Mouse (Mus musculus) forebrain, embryonic 16.5 days (tissue): ENCODE data around the gene Mlec. TPM values are rescaled to one million over a fixed set of nuclear protein-coding genes. Genes with fewer than 3 reads are reported as not detected.

Source experiments
- ATAC-seq: fragments of 200-750 bp; cut with Nextera tagmentation; 2 replicates; pipeline ENCODE4 v1.8.0; 2017; ENCODE audit warnings: mild to moderate bottlenecking, moderate library complexity
- H3K27ac ChIP-seq: fragments of 300-500 bp; sonication (generic); 2 replicates; pipeline ENCODE4 v1.5.1; 2014; ENCODE audit warnings: low read length, control low read depth
- H3K27me3 ChIP-seq: fragments of 300-500 bp; sonication (generic); replicated peaks from 2 replicates; pipeline ENCODE4 v1.6.1; 2014; ENCODE audit warnings: low read length; ENCODE audit not compliant: control insufficient read depth, insufficient read depth
- H3K36me3 ChIP-seq: fragments of 300-500 bp; sonication (generic); 2 replicates; pipeline ENCODE4 v1.6.1; 2014; ENCODE audit not compliant: control insufficient read depth, insufficient read depth
- H3K4me1 ChIP-seq: fragments of 300-500 bp; sonication (generic); replicated peaks from 2 replicates; pipeline ENCODE4 v1.6.1; 2014; ENCODE audit warnings: low read length; ENCODE audit not compliant: control insufficient read depth, insufficient read depth
- H3K4me2 ChIP-seq: fragments of 300-500 bp; sonication (generic); 2 replicates; pipeline ENCODE4 v1.6.1; 2014; ENCODE audit warnings: mild to moderate bottlenecking, low read length, control low read depth
- H3K4me3 ChIP-seq: fragments of 300-500 bp; sonication (generic); replicated peaks from 2 replicates; pipeline ENCODE4 v1.5.1; 2014; ENCODE audit warnings: mild to moderate bottlenecking, low read length, control low read depth
- H3K9ac ChIP-seq: fragments of 300-500 bp; sonication (generic); replicated peaks from 2 replicates; pipeline ENCODE4 v1.6.1; 2014; ENCODE audit warnings: low read depth, low read length, control low read depth
- H3K9me3 ChIP-seq: fragments of 300-500 bp; sonication (generic); 2 replicates; pipeline ENCODE4 v1.6.1; 2016; ENCODE audit warnings: low read length; ENCODE audit not compliant: control insufficient read depth
- WGBS: fragments of 180-500 bp; shearing (Covaris S2); extraction: QIAGEN DNeasy Blood & Tissue Kit; methylation state at CpG from one replicate; pipeline ENCODE4 v1.1.7; 2014; 5-methylcytosine and 5-hydroxymethylcytosine counted together
- polyA plus RNA-seq: library from polyadenylated mRNA; unstranded; fragments of >200 nt; fragmentation: Nextera tagmentation; extraction: Ambion mirVana; gene quantifications from 2 replicates; pipeline ENCODE4 v1.2.1, GENCODE M21; 2015

Mlec gene
- polyA plus RNA-seq, 1 experiment from 2014 or later, result 21.1 TPM

GRCm38 (mm10) chr5:115134234-115135165 lies 23.5 kb downstream of the Mlec start, which contains the start of gene Unc119b:
TSS of gene Unc119b (minus strand) at chr5:115134975.
- peaks cover 16% of the 10 kb centered on the region for H3K4me1 ChIP-seq
- H3K27me3 ChIP-seq, result no peaks in the 10 kb centered on the region
- ATAC-seq, result peak; percentile 96

GRCm38 (mm10) chr5:115133358-115134066 lies 24.5 kb downstream of the Mlec start:
- Histone ChIP-seq H3K9me3 (no peaks in the 10 kb centered on the region), H3K9ac (peak overlapping the region; percentile 4; the same call in 1 of the 2 replicates), H3K27ac (no peak overlapping the region), H3K4me3 (peak overlapping the region; percentile 87), H3K27me3 (no peaks in the 10 kb centered on the region), H3K4me2 (peak overlapping the region; percentile 79), H3K4me1 (peaks cover 16% of the 10 kb centered on the region), H3K36me3 (no peaks in the 10 kb centered on the region; the same call in 1 of the 2 replicates)
- ATAC-seq, result no peak
- 57% methylated on average over 6 of the region's 6 CpGs for WGBS

More at GRCm38 (mm10) chr5:115134234-115135165, 23.5 kb downstream of the Mlec start, which contains the start of gene Unc119b:
- no peaks in the 10 kb centered on the region; the same call in 1 of the 2 replicates for H3K36me3 ChIP-seq
- WGBS, result under 1% methylated on average over 54 of the region's 81 CpGs
- H3K9ac ChIP-seq, result peak within 1 kb of the TSS; percentile 88
- H3K27ac ChIP-seq, result peak within 1 kb of the TSS; percentile 15; the same call in 1 of the 2 replicates
- H3K4me3 ChIP-seq, result peak within 1 kb of the TSS; percentile 87
- peak within 1 kb of the TSS; percentile 79 for H3K4me2 ChIP-seq
- no peaks in the 10 kb centered on the region for H3K9me3 ChIP-seq

- no peak for ATAC-seq
- Histone ChIP-seq H3K27ac (no peak overlapping the region), H3K27me3 (no peaks in the 10 kb centered on the region), H3K36me3 (no peaks in the 10 kb centered on the region; the same call in 1 of the 2 replicates), H3K9ac (no peak overlapping the region), H3K4me3 (no peak overlapping the region), H3K9me3 (no peaks in the 10 kb centered on the region), H3K4me2 (no peak overlapping the region), H3K4me1 (peaks cover 16% of the 10 kb centered on the region)
- WGBS, result 85% methylated on average over 8 of the region's 8 CpGs
Observed at GRCm38 (mm10) chr5:115132465-115132864, 25.5 kb downstream of the Mlec start.

- no peaks in the 10 kb centered on the region for H3K9me3 ChIP-seq
- no peak overlapping the region for H3K4me3 ChIP-seq
- H3K4me2 ChIP-seq, result no peak overlapping the region
- no peak for ATAC-seq
- 81% methylated on average over 6 of the region's 6 CpGs for WGBS
- peaks cover 7% of the 10 kb centered on the region; the same call in 1 of the 2 replicates for H3K36me3 ChIP-seq
- H3K9ac ChIP-seq, result no peak overlapping the region
- H3K4me1 ChIP-seq, result peaks cover 23% of the 10 kb centered on the region
- no peaks in the 10 kb centered on the region for H3K27me3 ChIP-seq
- no peak overlapping the region for H3K27ac ChIP-seq
Observed at GRCm38 (mm10) chr5:115129328-115129727, 28.7 kb downstream of the Mlec start.

- peaks cover 9% of the 10 kb centered on the region for H3K4me1 ChIP-seq
- no peak overlapping the region for H3K4me2 ChIP-seq
- H3K27ac ChIP-seq, result no peak overlapping the region
- no peaks in the 10 kb centered on the region for H3K9me3 ChIP-seq
- ATAC-seq, result no peak
- WGBS, result 92% methylated on average over 22 of the region's 22 CpGs
- no peak overlapping the region for H3K9ac ChIP-seq
- H3K4me3 ChIP-seq, result no peak overlapping the region
- H3K27me3 ChIP-seq, result no peaks in the 10 kb centered on the region
- peaks cover 9% of the 10 kb centered on the region; the same call in 1 of the 2 replicates for H3K36me3 ChIP-seq
Observed at GRCm38 (mm10) chr5:115127421-115128179, 30.4 kb downstream of the Mlec start.

- 91% methylated on average over 28 of the region's 28 CpGs for WGBS
- Histone ChIP-seq H3K36me3 (peaks cover 9% of the 10 kb centered on the region; the same call in 1 of the 2 replicates), H3K27ac (no peak overlapping the region), H3K9me3 (no peaks in the 10 kb centered on the region), H3K4me3 (no peak overlapping the region), H3K9ac (no peak overlapping the region), H3K4me1 (peaks cover 7% of the 10 kb centered on the region), H3K4me2 (no peak overlapping the region), H3K27me3 (no peaks in the 10 kb centered on the region)
- ATAC-seq, result no peak
Observed at GRCm38 (mm10) chr5:115126578-115127312, 31.2 kb downstream of the Mlec start.

- 15% methylated on average over 24 of the region's 24 CpGs for WGBS
- peak overlapping the region; percentile 4 for H3K27ac ChIP-seq
- H3K27me3 ChIP-seq, result no peaks in the 10 kb centered on the region
- H3K36me3 ChIP-seq, result peaks cover 9% of the 10 kb centered on the region; the same call in 1 of the 2 replicates
- no peak overlapping the region for H3K9ac ChIP-seq
- H3K4me1 ChIP-seq, result peaks cover 9% of the 10 kb centered on the region
- peak; percentile 87 for ATAC-seq
- no peak overlapping the region for H3K4me2 ChIP-seq
- no peak overlapping the region for H3K4me3 ChIP-seq
- no peaks in the 10 kb centered on the region for H3K9me3 ChIP-seq
Observed at GRCm38 (mm10) chr5:115125211-115125871, 32.6 kb downstream of the Mlec start.

GRCm38 (mm10) chr5:115124690-115125089 lies 33.3 kb downstream of the Mlec start:
- no peak overlapping the region for H3K27ac ChIP-seq
- 0 out of 2 replicates have a peak, but pooled peaks have one; percentile 22 for ATAC-seq
- H3K9ac ChIP-seq, result no peak overlapping the region
- 96% methylated on average over 6 of the region's 6 CpGs for WGBS
- H3K4me3 ChIP-seq, result no peak overlapping the region
- peaks cover 9% of the 10 kb centered on the region for H3K4me1 ChIP-seq
- no peak overlapping the region for H3K4me2 ChIP-seq
- H3K9me3 ChIP-seq, result no peaks in the 10 kb centered on the region
- H3K27me3 ChIP-seq, result no peaks in the 10 kb centered on the region
- peaks cover 9% of the 10 kb centered on the region; the same call in 1 of the 2 replicates for H3K36me3 ChIP-seq
